Mouse (Mus musculus) activated CD4-positive, CD25-positive, alpha-beta regulatory T cell, adult 4 months (primary cell): ENCODE results near the gene Mrgprb1. TPM values are rescaled to one million over a fixed set of nuclear protein-coding genes. Genes with fewer than 3 reads are reported as not detected.
"Not testable (repeated sequence)": the region's sequence is repeated elsewhere in the genome, so short reads cannot be mapped to it uniquely, and the experiment has no call there.

ENCODE experiments used
- ATAC-seq: one replicate; pipeline ENCODE4 v1.8.0; 2017
- polyA plus RNA-seq, 2 experiments: library from polyadenylated mRNA; unstranded; fragments of 100-300 nt; shearing (Covaris generic); gene quantifications; one replicate each; pipeline ENCODE4 v1.2.1; 2017

The Mrgprb1 gene
- not detected for polyA plus RNA-seq

DNA sequence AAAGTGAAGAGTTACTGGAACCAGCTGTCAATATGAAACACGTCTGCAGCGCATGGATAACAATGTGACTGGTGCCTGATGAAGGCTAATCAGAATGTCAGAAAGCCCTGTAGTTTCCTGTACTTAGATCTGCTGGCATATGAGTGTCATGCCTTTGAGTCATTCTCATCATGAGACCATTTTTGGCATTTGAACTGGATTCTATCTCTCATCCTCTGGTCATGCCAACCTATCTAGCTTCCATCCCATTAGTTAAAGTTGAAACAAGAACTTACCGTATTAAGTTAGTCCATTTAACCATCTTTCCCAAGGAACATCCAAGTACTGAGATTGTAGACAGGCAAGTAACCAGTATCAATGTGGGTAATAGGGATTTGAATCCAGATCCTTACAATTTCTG is at the start of gene Mrgprb1:
Mrgprb1 (minus strand) TSS at position 101 of the 400 bp plus-strand sequence.
- no peak for ATAC-seq

DNA sequence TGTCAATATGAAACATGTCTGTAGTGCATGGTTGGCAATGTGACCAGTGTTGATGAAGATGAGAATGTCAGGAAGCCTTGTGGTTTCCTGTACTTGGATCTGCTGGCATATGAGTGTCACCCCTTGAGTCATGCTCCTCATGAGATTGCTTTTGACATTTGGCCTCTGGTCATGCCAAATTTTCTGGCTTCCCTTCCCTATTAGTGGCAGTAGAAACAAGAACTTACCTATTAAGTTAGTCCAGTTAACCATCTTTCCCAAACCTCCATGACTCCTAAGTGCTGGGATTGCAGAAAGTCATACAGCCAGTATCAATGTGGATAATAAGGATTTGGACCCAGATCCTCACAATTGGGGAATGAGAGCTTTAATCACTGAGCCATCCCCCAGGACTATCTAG is 43.1 kb upstream of the Mrgprb1 start, which contains the start of gene Mrgprx2:
Mrgprx2 (minus strand) TSS at position 101 of the 400 bp plus-strand sequence.
- no peak for ATAC-seq

DNA sequence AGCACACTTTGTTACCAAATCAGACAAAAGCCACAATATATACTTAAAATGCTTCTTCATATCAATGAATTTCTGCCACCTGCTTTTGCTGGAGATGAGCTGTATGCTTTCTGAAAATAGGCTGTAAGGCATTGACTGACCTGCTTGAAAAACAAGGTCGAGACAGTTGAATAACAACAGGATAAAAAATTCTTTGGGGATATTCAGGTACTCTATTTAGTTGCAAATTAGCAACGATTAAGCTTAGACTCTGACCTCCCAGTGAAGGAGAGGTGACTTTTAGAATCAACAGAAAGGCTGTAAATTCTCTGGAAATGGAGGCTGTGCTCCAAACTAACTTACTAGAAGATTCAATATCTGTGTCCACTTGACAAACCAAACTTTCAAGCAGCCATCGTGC is 19.6 kb downstream of the Mrgprb1 start:
- no peak for ATAC-seq

DNA sequence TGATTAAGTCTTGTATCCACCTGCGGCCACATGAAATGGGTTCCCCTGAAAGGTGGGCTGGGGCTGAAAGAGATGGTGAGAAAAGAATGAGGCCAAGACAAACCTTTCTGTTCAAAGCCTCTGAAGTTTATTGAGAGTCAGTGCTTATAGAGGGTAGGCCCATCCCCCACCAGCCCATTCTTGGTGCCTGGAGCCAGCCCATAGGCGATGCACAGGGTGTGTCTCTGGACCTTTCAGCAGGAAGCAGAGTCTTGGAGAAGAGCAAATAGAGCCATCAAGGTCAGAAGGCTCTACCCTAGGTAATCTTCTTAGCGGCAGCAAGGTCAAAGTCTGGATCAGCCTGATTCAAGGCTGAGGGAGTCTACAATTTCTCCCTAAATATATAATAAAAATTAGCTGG is 20.2 kb downstream of the Mrgprb1 start:
- ATAC-seq: not testable (repeated sequence)

Other genes with a start within 250 kb of the Mrgprb1 start
- gene Mrgprb8, start 67.8 kb downstream of the Mrgprb1 start, polyA plus RNA-seq: not detected
- gene Mrgprx2, start 43.0 kb upstream of the Mrgprb1 start, polyA plus RNA-seq: not detected
- gene Mrgprb2, start 101.7 kb upstream of the Mrgprb1 start, polyA plus RNA-seq: not detected
- gene Mrgprb3, start 187.5 kb upstream of the Mrgprb1 start, polyA plus RNA-seq: not detected